Mouse (Mus musculus) mouse trophoblast stem cell (cell line): ENCODE data around the gene Acot4.
"Not testable (repeated sequence)": the region's sequence is repeated elsewhere in the genome, so short reads cannot be mapped to it uniquely, and the experiment has no call there.

Source experiments
- in situ Hi-C, 2 experiments: fragments of 300-500 bp; cut with MseI, MboI; formaldehyde crosslinking; loops; 2 replicates in 1 of 2; 3 replicates in 1 of 2; pipeline ENCODE4 v1.15.1; 2025

Gene Acot4

DNA sequence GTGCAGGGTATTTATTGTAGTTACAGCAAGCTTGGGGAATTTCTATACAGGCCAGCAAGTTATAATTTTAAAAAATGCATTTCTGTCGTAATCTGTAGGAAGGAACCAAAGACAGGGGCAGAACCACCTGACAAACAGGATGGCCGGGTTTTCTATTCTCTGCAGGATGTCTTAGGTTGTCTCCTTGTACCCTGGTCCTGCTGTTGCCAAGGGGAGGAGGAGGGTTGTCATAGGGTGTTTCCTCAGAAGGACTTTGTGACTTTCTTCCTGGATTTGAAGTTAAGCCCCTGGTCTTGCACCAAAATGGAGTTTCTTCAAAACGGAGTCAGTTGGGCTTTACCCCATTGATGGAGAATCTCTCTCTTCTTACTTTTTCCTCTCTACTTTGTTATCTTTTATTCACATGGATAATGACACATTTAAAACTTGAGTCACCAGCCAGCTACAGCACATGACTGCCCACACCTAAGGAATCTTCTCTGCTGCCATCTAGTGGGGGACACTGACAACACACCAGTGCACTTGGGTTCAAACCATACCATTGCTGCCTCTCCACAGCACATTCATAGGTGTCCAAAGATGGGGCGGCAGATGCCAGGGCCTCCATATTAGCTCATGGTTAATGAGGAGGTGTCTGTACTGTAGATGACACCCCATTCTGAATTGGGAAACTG is 7.4 kb upstream of the Acot4 start:
- in situ Hi-C loops: no loop called here

DNA sequence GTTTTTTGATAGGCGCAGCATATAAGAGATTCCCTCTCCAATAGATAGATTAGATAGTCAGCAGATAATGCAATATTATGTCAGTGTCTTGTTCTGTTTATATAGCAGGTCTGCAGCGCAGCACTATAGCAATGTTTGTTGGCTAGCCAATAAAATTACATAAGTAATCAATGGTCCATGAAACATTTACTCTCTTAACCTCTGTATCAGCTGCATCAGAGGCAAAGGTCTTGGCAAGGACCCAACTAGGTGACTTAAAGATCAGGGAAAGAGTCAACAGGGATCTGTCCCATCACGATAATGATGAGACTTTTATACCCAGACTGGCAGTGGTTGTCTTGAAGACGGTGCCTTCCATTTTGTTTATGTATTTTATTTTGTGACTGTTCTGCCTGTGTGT is 5.3 kb upstream of the Acot4 start:
- in situ Hi-C loops: no loop called here

DNA sequence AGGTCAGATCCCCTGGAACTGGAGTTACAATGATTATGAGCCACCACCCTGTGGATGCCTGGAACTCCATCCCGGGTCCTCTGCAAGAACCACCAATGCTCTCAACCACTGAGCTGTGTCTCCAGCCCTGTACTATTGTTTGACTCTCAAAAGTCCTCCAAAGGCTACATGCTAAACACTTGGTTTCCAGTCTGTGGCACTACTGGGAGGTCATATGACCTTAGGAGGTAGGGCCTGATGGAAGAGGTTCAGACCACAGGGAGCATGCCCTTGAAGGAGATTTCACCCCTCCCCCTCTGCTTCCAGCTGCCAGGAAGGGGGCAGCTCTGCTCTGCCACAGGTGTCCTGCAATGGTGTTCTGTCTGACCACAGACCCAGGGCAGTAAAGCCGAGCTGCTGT is 4.9 kb upstream of the Acot4 start:
- in situ Hi-C loops: not testable (repeated sequence)

DNA sequence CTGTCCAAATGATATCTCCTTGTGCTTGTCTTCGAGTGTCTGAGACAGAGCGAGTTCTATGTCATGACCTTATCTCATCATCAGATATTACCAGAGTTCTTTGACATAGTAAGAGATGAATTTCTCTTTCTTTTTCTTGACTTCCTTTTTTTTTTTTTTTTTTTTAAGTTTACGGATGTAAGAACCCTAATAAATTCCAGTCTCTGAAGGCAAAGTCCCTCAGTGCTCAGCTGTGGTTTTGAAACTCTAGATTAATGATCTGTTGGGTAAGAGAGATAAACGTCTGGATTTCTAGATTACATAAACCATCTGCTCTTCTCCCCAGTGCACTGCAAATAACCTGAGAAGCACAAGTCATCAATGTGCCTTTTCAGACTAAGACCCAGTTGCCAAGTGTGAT is 4.1 kb upstream of the Acot4 start:
- in situ Hi-C loops: no loop called here

DNA sequence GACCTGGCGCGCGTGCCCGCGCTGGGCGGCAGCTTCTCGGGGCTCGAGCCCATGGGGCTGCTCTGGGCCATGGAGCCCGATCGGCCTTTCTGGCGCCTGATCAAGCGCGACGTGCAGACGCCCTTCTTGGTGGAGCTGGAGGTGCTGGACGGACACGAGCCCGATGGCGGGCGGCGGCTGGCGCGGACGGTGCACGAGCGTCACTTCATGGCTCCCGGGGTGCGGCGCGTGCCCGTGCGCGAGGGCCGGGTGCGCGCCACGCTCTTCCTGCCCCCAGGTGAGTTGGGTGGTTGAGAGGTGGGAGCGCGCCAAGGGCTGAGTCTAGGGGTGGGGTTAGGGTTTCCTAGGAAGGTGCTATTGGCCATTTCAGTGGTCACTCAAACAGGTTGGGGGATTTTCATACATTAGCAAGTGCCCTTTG is 522 bp downstream of the Acot4 start, which contains the start of gene Gm49366:
TSS of gene Gm49366 (plus strand) at position 245 of the 421 bp plus-strand sequence.
- in situ Hi-C loops: not testable (repeated sequence)

DNA sequence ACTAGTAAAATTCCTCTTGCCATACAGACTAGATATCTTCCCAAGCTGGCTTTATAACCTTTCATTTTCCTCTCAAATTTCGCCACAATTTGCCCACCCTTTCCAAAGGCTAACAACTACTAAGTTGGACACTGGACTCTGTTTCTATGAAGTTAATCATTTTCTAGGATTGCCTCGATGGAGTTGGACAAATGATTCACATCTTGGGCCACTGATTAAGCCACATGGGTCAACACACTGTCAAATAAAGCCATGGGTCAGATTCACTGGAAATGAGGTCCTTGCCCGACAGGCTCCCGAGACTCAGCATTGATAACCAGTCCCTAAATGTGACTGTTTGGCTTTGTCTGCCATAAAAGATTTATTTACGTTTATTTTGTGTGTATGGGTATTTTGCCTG is 4.1 kb downstream of the Acot4 start:
- in situ Hi-C loops: no loop called here

DNA sequence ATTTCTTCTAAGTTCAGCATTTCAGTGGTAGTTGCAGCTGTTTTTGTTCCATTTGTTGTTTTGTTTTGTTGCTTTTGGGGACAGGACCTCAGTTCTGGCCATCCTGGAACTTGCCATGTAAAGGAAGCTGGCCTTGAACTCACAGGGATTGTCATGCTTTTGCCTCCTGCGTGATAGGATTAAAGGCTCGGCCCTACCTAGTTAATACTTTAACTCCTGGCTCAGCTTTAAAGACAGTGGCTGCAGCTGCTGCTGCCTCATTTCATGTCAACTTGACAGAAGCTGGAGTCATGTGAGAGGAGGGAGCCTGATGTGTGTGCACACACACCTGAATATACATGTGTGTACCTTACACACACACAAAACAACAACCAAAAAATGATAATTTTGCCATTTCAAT is 5.9 kb downstream of the Acot4 start:
- in situ Hi-C loops: no loop called here

DNA sequence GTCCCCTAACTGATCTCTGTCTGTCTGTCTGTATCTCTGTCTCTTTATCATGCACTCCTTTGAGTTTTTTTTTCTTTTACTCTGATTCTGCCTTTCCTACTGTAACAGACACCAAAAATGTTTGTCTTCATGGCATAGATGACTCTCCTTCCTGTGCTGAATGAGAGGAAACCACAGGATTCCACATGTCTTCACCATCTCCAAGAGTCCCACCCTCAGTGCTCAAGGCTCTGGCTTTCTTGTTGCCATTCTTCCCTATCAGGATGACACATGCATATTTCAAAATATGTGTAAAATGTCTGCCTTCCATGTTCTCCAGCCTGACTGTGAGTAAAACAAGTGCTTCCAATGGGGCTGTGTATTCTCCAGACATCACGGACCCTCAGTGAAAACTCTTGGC is 8.7 kb downstream of the Acot4 start:
- in situ Hi-C loops: no loop called here

DNA sequence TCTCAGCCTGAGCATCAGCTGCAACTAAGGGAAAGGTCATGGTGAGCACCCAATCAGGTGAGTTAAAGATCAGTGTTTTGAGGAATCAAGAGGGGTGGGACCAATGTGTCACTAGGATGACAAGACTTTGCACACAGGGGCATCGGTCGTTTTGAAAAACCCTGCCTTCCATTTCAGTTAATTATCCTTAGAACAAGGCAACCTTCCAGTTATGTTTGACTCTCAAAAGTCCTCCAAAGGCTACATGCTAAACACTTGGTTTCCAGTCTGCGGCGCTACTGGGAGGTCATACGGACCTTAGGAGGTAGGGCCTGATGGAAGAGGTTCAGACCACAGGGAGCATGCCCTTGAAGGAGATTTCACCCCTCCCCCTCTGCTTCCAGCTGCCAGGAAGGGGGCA is 12.6 kb downstream of the Acot4 start:
- in situ Hi-C loops: not testable (repeated sequence)

DNA sequence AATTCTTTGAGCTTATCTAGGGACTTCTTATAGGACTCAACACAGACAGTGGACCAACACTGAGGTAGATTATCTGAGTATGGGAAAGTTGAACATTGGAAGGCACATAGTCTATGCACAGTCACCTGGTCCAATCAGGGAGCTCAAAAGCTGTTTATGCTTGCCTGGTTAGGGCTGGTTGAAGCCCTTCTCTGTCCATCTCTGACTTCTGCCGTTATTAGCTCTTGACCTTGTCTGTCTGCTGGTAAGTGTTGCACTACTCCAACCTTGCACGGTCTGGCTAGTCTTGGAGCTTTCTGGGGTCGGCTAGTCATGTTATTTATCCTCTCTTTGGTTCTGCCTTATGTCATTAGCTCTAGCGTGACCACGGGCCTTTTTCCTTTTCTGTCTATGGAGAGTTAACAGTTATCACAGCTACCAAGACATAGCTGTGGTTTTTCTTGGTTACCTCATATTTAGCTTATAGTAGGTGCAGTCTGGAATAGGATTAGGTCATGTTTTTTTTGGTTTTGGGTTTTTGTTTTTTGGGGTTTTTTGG is 13.8 kb downstream of the Acot4 start, which contains the start of gene Acot3:
TSS of gene Acot3 (plus strand) at position 208 of the 538 bp plus-strand sequence.
- in situ Hi-C loops: no loop called here

DNA sequence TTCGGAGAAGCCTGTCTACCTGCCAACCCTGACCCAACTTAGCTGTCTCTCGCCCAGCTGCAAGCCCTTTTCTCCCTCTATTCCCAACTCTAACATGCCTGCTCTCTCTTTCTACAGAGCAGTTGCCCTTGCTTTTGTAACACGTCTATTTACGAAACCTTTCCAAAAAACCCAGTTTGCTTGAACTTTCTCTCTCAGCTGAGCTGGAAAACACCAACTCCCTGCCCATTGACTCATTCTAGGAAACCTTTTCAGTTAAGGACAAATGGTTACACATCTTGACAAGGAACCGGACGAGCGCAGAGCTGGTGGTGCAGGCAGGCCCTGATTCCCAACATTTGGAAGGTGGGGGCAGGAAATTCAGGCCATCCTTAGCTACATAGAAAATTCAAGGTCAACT is 14.4 kb downstream of the Acot4 start:
- in situ Hi-C loops: no loop called here

DNA sequence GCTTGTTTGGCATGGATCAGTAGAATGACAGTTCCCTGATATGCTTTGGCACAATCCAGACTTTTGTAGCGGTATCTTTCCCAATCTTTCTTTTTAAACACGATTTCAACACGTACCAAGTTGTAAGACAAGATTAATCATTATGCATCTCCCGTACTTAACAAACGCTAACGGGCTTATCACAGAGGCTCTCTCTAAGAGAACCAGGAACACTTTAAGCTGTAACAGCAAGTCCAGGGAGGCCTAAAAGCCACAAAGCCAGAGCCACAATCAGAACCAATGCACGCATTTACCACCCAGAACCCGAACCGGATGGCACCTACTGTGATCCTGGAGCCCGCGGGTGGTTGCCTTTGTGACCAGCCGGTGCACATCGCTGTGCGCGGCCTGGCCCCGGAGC is 15.0 kb downstream of the Acot4 start:
- in situ Hi-C loops: no loop called here

DNA sequence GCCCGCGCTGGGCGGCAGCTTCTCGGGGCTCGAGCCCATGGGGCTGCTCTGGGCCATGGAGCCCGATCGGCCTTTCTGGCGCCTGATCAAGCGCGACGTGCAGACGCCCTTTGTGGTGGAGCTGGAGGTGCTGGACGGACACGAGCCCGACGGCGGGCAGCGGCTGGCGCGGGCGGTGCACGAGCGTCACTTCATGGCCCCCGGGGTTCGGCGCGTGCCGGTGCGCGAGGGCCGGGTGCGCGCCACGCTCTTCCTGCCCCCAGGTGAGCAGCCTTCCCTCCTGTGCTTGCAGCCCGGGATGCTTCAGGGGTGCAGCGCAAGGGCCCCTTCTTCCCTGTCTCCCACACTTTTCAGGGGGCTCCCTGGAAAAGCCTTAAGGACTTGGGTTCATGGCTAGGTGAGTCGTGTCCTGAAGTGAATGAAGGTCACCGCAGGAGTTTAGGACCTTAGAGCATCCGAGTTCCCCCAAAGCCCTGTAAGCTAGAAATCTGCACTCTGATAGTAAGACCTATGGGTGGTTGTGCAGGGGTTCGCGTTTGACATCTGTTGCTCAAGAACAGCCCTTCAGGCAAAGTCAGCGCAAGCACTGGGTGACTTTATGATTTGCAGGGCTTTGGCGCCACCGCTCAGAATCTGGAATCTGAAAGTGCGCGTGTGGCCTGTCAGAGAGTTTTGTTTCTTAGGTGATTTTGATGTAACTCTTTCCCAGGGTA is 15.7 kb downstream of the Acot4 start:
- in situ Hi-C loops: no loop called here

DNA sequence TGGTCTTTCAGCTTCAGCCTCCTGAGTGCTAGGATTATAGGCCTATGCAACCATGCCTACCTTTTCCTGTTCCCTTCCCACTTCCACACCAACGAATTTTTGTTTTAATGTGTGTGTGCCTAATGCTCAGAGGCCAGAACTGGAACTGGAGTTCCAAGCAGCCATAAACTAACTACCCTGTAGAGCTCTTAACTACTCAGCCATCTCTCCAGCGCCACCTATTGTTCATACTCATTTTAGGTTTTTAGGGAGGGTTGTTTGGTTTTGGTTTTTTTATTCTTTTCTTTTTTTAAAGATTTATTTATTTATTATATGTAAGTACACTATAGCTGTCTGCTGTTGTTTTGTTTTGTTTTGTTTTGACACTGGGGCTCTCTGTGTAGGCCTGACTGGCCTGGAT is 22.8 kb downstream of the Acot4 start:
- in situ Hi-C loops: loop anchor here in 1 of 2 experiments (5.0 kb wide), 1 partner anchor 89 kb away; no protein-coding TSS in a partner anchor

DNA sequence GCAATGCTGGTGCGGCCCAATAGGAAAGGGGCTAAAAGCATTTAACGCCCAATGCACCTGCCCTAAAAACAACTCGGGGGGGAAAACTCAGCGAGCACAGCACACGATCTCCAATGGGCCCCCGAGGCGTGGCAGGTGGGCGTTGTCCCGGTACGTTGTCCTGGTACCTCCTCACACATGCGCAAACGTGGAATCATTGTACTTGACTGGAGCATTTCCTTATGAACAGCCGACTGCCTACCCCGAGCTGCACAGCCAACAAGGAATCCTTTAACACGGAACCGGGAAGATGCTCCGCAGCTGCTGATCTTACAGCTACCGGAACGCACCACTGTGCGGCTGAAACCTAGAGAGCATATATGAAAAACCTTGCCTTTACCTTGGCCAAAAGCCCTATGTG is 24.2 kb downstream of the Acot4 start:
- in situ Hi-C loops: loop anchor here in 1 of 2 experiments (5.0 kb wide), 1 partner anchor 90 kb away; no protein-coding TSS in a partner anchor

DNA sequence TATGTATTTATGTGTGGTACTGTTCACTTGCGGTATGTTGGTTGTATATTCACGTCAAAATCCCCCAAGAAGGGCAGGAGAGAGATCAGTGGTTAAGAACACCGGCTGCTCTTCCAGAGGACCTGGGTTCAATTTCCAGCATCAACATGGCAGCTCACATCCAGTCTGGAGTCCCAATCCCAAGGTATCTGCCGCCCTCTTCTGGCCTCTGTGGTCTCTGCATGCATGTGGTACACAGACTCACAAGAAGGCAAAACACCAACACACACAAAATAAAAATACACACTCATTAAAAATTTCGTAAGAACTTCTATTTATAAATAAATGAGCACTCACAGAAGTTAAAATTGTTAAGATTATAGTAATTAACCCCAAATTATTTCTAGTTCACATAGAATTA is 25.0 kb downstream of the Acot4 start:
- in situ Hi-C loops: loop anchor here in 1 of 2 experiments (5.0 kb wide), 1 partner anchor 91 kb away; no protein-coding TSS in a partner anchor

DNA sequence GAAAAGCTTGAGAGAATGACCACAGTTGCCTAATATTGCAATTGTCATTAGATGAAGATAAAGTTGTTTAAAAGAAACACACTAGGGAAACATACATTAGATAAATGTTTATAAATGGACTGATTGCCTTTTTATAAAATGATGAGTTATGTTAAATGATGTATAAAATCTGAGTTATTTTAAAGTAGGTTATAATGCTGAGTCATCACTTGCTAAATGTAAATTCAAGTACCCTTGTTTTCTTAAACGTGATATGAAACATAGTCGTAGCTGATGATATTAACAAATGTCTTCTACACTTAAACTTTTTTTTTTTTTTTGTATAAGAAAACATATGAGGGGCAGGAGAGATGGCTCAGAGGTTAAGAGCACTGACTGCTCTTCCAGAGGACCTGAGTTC is 25.7 kb downstream of the Acot4 start:
- in situ Hi-C loops: loop anchor here in 1 of 2 experiments (5.0 kb wide), 1 partner anchor 92 kb away; no protein-coding TSS in a partner anchor

DNA sequence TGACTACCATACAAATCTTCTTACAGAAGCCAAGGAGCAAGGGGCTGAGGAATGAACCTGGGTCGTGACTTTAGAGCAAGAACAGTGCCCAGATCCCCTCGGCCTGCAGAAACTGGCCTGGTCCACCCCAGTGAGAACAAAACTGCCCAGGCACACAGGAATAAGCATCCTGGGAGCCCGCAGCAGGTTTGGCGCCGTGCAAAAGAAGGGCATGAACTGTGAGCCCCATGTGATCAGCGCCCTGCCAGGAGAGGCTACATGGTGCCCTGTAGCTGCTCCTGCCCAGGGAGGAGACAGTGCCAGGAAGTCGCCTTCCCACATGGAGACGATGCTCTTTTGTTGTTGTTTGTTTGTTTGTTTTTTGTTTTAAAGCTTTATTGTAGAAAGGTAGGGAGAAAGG is 26.4 kb downstream of the Acot4 start:
- in situ Hi-C loops: loop anchor here in 1 of 2 experiments (5.0 kb wide), 1 partner anchor 92 kb away; no protein-coding TSS in a partner anchor

DNA sequence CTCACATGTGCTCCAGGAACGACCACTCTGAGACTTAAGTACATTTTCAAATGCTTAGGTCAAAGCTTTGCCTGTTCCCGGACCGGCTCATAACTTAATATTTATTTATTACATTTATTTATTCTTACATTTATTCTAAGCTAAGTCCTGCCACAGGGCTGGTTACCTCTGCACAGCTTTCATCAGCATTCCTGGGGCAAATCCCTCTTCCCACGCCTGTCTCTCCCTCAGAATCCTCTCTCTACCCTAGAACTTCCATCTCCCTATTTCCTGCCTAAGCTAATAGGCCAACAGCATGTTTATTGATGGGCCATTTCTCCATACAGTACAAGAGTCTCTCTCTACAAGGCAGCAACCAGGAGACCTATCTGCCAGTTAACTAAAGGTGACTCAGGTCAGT is 29.6 kb downstream of the Acot4 start:
- in situ Hi-C loops: no loop called here

DNA sequence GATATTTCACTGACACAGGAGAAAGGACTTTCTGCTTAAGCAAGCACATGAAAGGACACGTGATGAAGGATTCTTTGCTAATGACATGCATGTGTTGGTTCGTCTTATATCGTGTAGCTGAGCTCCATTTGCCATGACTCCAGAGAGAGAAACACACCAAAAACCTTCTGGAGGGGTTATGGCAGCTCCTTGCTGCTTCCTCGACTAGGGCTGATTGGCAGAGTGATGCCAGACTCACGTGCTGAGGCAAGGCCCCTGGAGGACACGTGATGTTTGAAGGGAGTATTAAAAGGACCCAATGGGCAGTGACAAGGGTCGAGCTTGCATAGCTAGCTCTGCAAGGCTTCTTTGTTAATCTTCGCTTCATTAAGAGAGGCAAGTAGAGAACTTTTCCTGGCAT is 30.1 kb downstream of the Acot4 start:
- in situ Hi-C loops: no loop called here

DNA sequence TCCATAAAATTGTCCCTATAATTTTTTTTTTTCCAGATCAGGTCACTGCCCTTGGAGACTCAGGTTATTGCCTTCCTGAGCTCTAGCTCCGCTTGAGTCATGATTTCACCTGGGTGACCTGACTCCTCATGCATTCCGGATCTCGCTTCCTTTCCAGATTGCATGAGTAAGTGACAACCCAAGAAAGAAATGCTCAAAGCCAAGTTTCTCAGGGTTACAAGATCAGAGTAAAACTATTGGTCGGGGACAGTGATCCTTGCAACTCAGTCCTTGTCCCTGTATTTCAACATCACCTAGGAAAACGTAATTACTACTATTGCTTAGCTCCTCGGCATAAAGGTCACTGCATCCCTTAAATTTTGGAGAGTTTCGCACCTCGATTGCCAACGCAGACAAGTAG is 30.8 kb downstream of the Acot4 start, which contains the start of gene Acot5:
TSS of gene Acot5 (plus strand) at position 340 of the 400 bp plus-strand sequence.
- in situ Hi-C loops: no loop called here

DNA sequence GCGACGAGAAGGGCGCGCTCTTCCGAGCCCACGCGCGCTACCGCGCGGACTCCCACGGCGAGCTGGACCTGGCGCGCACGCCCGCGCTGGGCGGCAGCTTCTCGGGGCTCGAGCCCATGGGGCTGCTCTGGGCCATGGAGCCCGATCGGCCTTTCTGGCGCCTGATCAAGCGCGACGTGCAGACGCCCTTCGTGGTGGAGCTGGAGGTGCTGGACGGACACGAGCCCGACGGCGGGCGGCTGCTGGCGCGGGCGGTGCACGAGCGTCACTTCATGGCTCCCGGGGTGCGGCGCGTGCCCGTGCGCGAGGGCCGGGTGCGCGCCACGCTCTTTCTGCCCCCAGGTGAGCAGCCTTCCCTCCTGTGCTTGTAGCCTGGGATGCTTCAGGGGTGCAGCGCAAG is 31.4 kb downstream of the Acot4 start:
- in situ Hi-C loops: not testable (repeated sequence)

DNA sequence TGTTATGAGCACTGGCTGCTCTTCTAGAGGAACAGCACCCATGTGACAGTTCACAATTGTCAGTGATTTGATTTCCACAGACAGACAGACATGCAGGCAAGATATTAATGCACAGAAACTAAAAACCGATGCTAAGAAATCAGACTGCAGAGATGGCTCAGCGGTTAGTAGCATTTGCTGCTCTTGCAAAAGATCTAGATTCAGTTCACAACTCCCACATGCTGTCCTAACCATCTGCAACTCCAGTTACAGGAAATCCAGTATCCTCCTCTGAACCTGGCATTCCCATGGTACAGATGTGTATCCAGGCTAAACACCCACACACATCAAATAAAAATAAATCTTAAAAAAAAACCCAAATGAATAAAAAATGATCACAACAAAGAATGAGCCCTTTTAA is 33.5 kb downstream of the Acot4 start:
- in situ Hi-C loops: no loop called here
